Mouse (Mus musculus) forebrain, embryonic 11.5 days (tissue): ENCODE measurements around the gene Myo1c. TPM values are rescaled to one million over a fixed set of nuclear protein-coding genes. Genes with fewer than 3 reads are reported as not detected.

Source experiments
- ATAC-seq: fragments of 200-750 bp; cut with Nextera tagmentation; replicated peaks from 2 replicates; pipeline ENCODE4 v1.8.0; 2017; ENCODE audit warnings: moderate TSS enrichment; ENCODE audit not compliant: low FRiP score
- DNase-seq: peaks from one replicate; pipeline ENCODE4 v3.0.0-alpha.2; 2017; ENCODE audit warnings: low spot score
- H3K27ac ChIP-seq: fragments of 300-500 bp; sonication (generic); 2 replicates; pipeline ENCODE4 v1.5.1; 2014; ENCODE audit warnings: low read depth, low read length
- H3K27me3 ChIP-seq: fragments of 300-500 bp; sonication (generic); 2 replicates; pipeline ENCODE4 v1.6.1; 2014; ENCODE audit warnings: mild to moderate bottlenecking, low read length, mixed read lengths; ENCODE audit not compliant: control insufficient read depth, insufficient read depth
- H3K36me3 ChIP-seq: fragments of 300-500 bp; sonication (generic); 2 replicates; pipeline ENCODE4 v1.6.1; 2014; ENCODE audit warnings: mild to moderate bottlenecking, low read length, moderate library complexity, mixed read lengths; ENCODE audit not compliant: control insufficient read depth, insufficient read depth
- H3K4me1 ChIP-seq: fragments of 300-500 bp; sonication (generic); replicated peaks from 2 replicates; pipeline ENCODE4 v1.6.1; 2014; ENCODE audit warnings: low read length, mixed read lengths; ENCODE audit not compliant: control insufficient read depth, insufficient read depth
- H3K4me2 ChIP-seq: fragments of 300-500 bp; sonication (generic); 2 replicates; pipeline ENCODE4 v1.6.1; 2014; ENCODE audit warnings: low read depth, mild to moderate bottlenecking, low read length, moderate library complexity, mixed read lengths; ENCODE audit not compliant: severe bottlenecking
- H3K4me3 ChIP-seq: fragments of 300-500 bp; sonication (generic); 2 replicates; pipeline ENCODE4 v1.5.1; 2014; ENCODE audit warnings: low read depth, low read length
- H3K9ac ChIP-seq: fragments of 300-500 bp; sonication (generic); 2 replicates; pipeline ENCODE4 v1.6.1; 2014; ENCODE audit warnings: low read length
- H3K9me3 ChIP-seq: fragments of 300-500 bp; sonication (generic); 2 replicates; pipeline ENCODE4 v1.6.1; 2016; ENCODE audit warnings: low read length, mixed read lengths; ENCODE audit not compliant: control insufficient read depth
- WGBS: fragments of 180-500 bp; shearing (Covaris S2); extraction: QIAGEN DNeasy Blood & Tissue Kit; methylation state at CpG from one replicate; pipeline ENCODE4 v1.1.7; 2014; 5-methylcytosine and 5-hydroxymethylcytosine counted together
- polyA plus RNA-seq: library from polyadenylated mRNA; unstranded; fragments of >200 nt; fragmentation: Nextera tagmentation; extraction: Ambion mirVana; gene quantifications from 2 replicates; pipeline ENCODE4 v1.2.1, GENCODE M21; 2014

The Myo1c gene
- polyA plus RNA-seq, 1 experiment from 2014 or later, result 13.8 TPM

DNA sequence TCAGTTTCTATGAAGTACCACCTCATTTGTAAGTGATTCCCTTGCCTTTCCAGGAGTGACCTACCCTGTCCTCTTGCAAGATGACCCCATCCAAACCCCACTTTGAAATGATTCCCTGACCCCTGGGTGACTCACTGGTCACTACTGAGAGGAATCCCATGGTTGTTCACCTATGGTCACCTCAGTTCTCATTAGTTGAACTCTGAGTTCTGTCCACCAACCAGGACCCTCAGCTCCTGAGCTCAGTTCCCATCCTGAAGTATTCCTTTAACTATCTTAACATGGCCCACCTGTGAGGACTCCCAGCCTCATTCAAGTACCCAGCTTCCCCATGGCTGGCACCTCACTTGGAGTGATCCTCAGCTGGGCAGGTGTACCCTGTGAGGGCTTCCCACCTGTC lies 7.5 kb downstream of the Myo1c start:
- H3K9ac ChIP-seq, result no peak overlapping the region
- H3K9me3 ChIP-seq, result no peaks in the 10 kb centered on the region
- H3K36me3 ChIP-seq, result no peaks in the 10 kb centered on the region; the same call in 1 of the 2 replicates
- no peak overlapping the region for H3K4me3 ChIP-seq
- no peak overlapping the region for H3K27ac ChIP-seq
- no peak for ATAC-seq
- peaks cover 16% of the 10 kb centered on the region for H3K4me1 ChIP-seq
- H3K27me3 ChIP-seq, result peaks cover 13% of the 10 kb centered on the region
- DNase-seq, result no peak
- H3K4me2 ChIP-seq, result no peak overlapping the region

DNA sequence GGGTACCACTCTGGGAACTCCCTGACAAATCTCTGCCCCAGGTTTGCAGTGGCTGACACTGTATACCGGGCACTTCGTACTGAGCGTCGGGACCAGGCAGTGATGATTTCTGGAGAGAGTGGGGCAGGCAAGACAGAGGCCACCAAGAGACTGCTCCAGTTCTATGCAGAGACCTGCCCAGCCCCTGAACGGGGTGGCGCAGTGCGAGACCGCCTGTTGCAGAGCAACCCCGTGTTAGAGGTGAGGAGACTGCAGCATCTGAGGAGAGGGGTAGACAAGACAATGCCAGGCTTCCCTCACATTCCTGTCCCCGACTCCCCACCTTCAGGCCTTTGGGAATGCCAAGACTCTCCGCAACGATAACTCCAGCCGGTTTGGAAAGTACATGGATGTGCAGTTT lies 8.0 kb downstream of the Myo1c start:
- Histone ChIP-seq H3K27ac (no peak overlapping the region), H3K4me2 (no peak overlapping the region), H3K4me3 (no peak overlapping the region), H3K27me3 (peaks cover 11% of the 10 kb centered on the region), H3K9ac (no peak overlapping the region), H3K4me1 (peaks cover 15% of the 10 kb centered on the region), H3K9me3 (no peaks in the 10 kb centered on the region), H3K36me3 (no peaks in the 10 kb centered on the region; the same call in 1 of the 2 replicates)
- DNase-seq, result no peak
- WGBS, result 93% methylated on average over 13 of the region's 13 CpGs
- no peak for ATAC-seq

DNA sequence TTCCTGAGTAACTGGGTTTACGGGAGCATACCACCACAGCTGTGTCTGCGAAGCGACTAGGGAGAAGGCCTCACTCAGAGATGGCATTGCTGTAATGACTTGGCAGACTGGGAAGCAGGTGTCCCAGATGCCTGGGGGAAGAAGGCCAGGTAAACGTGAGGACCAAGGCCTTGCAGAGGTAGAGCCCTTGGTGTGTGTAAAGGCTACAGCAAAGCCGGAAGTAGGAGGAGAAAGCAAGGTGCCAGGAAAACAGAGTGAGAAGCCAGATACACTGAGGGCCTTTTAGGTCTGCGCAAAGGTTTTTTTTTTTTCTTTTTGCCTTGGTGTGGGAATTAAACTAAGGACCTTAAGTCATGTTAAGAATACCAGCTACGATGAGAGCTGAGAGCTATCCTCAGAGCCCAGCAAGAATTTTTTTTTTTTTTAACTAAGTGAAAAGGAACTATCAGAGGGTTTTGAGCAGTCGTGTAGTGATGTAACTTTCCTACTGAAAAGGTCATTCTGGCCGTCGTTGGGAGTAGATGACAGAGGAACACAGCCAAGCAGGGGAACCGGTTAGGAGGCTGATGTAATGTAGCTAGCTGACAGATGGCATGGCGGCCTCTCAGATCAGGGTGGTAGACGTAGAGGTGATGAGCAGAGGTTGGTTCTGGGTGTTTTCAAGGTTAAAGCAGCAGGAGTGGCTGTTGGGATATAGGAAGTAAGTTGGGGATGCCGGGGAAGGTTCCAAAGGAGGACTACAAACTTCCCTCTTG lies 8.9 kb downstream of the Myo1c start:
- Histone ChIP-seq H3K4me2 (no peak overlapping the region), H3K36me3 (no peaks in the 10 kb centered on the region; the same call in 1 of the 2 replicates), H3K4me3 (no peak overlapping the region), H3K4me1 (peaks cover 11% of the 10 kb centered on the region), H3K27ac (no peak overlapping the region), H3K27me3 (peaks cover 8% of the 10 kb centered on the region), H3K9me3 (no peaks in the 10 kb centered on the region), H3K9ac (no peak overlapping the region)
- DNase-seq (no peak), ATAC-seq (no peak)
- 89% methylated on average over 14 of the region's 14 CpGs for WGBS

DNA sequence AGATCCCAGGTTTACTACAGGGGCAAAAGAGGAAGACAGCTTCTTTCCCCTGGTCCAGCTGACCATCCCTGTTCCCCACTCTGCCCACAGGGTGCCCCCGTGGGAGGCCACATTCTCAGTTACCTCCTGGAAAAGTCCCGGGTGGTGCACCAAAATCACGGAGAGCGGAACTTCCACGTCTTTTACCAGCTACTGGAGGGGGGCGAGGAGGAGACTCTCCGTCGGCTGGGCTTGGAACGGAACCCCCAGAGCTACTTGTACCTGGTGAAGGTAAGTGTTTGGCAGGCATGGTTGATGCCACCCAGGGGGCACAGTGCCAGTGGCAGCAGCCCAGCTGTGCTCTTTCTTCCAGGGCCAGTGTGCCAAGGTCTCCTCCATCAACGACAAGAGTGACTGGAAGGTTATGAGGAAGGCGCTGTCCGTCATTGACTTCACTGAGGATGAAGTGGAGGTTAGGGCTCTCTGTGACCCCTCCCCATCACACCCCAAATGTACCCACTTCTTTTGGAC lies 9.8 kb downstream of the Myo1c start:
- DNase-seq (no peak), ATAC-seq (no peak)
- H3K9me3 ChIP-seq, result no peaks in the 10 kb centered on the region
- H3K4me2 ChIP-seq, result no peak overlapping the region
- H3K4me3 ChIP-seq, result no peak overlapping the region
- H3K27me3 ChIP-seq, result peaks cover 1% of the 10 kb centered on the region; the same call in 1 of the 2 replicates
- 94% methylated on average over 12 of the region's 12 CpGs for WGBS
- peaks cover 6% of the 10 kb centered on the region; the same call in 1 of the 2 replicates for H3K4me1 ChIP-seq
- H3K9ac ChIP-seq, result no peak overlapping the region
- H3K27ac ChIP-seq, result no peak overlapping the region
- no peaks in the 10 kb centered on the region; the same call in 1 of the 2 replicates for H3K36me3 ChIP-seq

DNA sequence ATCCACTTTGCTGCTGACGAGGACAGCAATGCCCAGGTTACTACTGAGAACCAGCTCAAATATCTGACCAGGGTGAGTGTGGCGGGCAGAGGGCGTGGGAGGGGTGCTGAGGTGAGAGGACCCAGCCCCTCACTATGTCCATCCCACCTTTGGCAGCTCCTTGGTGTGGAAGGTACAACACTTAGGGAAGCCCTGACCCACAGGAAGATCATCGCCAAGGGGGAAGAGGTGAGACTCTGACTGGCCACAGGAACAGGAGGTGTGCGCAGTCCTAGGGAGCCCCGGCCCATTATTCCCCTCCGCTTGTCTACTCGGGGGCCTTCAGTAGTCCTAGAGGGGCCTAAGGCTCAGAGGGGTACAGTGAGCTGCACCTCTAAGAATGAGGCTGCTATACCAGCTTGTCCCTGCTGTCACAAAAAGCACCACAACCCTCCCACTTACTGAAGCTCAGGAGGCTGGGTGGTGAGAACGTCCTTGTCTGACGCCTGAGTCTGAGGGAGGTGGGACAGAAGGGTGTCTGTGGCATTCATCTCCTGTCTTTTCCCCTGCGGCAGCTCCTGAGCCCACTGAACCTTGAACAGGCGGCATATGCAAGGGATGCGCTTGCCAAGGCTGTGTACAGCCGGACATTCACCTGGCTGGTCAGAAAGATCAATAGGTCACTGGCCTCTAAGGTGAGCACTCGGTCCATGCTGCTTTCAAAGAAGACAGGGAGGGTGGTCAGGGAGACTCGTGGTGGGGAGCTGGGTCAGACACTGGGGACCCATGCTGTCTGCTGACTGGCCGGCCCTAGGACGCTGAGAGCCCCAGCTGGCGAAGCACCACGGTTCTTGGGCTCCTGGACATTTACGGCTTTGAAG lies 10.9 kb downstream of the Myo1c start:
- no peak for DNase-seq
- Histone ChIP-seq H3K9me3 (no peaks in the 10 kb centered on the region), H3K9ac (no peak overlapping the region), H3K4me1 (peaks cover 5% of the 10 kb centered on the region; the same call in 1 of the 2 replicates), H3K27ac (no peak overlapping the region), H3K36me3 (no peaks in the 10 kb centered on the region; the same call in 1 of the 2 replicates), H3K27me3 (no peaks in the 10 kb centered on the region), H3K4me2 (no peak overlapping the region), H3K4me3 (no peak overlapping the region)
- WGBS, result 91% methylated on average over 21 of the region's 21 CpGs
- no peak for ATAC-seq

DNA sequence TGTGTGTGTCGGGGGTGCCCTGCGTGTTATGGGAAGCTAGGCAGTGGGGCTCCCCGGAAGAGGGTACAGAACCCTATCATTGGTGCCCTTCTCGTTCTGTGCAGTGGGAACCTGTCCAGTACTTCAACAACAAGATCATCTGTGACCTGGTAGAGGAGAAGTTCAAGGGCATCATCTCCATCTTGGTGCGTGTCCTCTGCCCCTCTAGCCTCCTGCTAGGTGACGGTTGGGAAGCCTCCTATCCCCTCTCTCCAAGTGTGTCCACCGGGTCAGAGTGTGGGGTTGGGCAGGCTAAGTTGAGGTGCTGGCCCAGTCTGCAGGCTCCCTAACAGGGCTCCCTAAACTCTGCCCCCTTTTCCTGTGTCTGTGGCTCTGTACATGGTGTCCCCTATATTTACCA lies 11.8 kb downstream of the Myo1c start:
- no peak overlapping the region for H3K27ac ChIP-seq
- H3K4me2 ChIP-seq, result no peak overlapping the region
- ATAC-seq (no peak), DNase-seq (no peak)
- H3K4me1 ChIP-seq, result no peaks in the 10 kb centered on the region
- no peaks in the 10 kb centered on the region for H3K27me3 ChIP-seq
- H3K4me3 ChIP-seq, result no peak overlapping the region
- 91% methylated on average over 7 of the region's 7 CpGs for WGBS
- no peaks in the 10 kb centered on the region; the same call in 1 of the 2 replicates for H3K36me3 ChIP-seq
- H3K9ac ChIP-seq, result no peak overlapping the region
- H3K9me3 ChIP-seq, result no peaks in the 10 kb centered on the region

DNA sequence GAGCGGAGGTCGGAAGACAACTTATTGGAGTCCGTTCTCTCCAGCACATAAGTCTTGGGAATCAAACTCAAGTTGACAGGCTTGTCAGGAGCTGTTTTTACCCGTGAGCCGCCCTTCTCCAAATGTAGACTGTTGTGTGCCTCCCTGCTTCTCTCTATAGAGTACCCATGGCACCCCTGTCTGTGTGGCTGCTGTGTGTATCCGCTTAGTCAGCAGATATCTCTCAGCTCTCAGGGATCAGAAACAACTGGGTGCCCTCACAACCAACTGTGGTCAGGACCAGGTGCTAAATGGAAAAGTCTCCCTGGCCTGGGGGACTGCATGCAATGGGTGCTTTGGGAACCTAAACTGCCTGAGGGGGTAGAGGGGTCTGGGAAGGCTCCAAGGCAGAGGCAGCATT lies 16.0 kb downstream of the Myo1c start:
- Histone ChIP-seq H3K4me3 (no peak overlapping the region), H3K4me1 (no peaks in the 10 kb centered on the region), H3K27me3 (no peaks in the 10 kb centered on the region), H3K27ac (no peak overlapping the region), H3K4me2 (no peak overlapping the region), H3K9me3 (no peaks in the 10 kb centered on the region), H3K9ac (no peak overlapping the region), H3K36me3 (no peaks in the 10 kb centered on the region)
- no peak for DNase-seq
- WGBS, result 94% methylated on average over 6 of the region's 6 CpGs
- ATAC-seq, result no peak

DNA sequence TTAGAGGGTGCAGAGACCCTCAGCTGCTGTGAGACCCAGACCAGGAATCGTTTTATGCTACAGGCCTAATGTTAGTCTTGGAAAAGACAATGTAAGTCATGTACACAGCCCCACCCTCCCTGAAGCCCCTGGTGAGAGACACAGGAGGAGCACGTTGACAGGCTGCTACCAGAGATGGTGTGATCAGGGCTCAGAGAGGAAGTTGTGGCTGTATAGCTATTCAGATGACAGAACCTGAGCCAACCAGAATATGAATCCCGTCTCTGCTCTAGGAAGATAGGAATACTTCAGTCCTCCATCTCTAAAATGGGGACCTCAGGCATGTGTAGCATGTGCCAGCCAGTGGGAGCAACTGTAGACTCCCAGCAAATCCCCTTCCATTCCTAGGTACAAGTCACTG lies 18.3 kb downstream of the Myo1c start:
- H3K4me2 ChIP-seq, result no peak overlapping the region

More for the DNA sequence above, 18.3 kb downstream of the Myo1c start:
- H3K27ac ChIP-seq, result no peak overlapping the region
- ATAC-seq (no peak), DNase-seq (no peak)
- no peaks in the 10 kb centered on the region for H3K4me1 ChIP-seq
- 92% methylated on average over 3 of the region's 3 CpGs for WGBS
- no peak overlapping the region for H3K9ac ChIP-seq
- no peaks in the 10 kb centered on the region for H3K9me3 ChIP-seq
- no peaks in the 10 kb centered on the region for H3K27me3 ChIP-seq
- H3K4me3 ChIP-seq, result no peak overlapping the region
- no peaks in the 10 kb centered on the region for H3K36me3 ChIP-seq
